In genomic region chr3:152956771-152957170, GRCm38 (mm10) we compare ENCODE assay signal across 23 mouse cellular contexts. TPM values are rescaled to one million over a fixed set of nuclear protein-coding genes. Genes with fewer than 3 reads are reported as not detected.
DNase-seq lines count a peak whose midpoint lies in the region; ATAC-seq and TF ChIP-seq lines count a peak whose summit lies in the region.
"Had no signal": no experiment of that assay in that cellular context is flagged by ENCODE, and none has a peak within 500 bp of the region (broad histone marks: within the 10 kb centered on the region; RNA-seq: fewer than 3 reads in every experiment).

No protein-coding gene starts in this region.

- peaks cover 19% of the 10 kb centered on the region for H3K4me1 ChIP-seq in liver, embryonic 13.5 days (replicated peaks)
- H3K4me1 ChIP-seq in liver, embryonic 12.5 days, result peaks cover 26% of the 10 kb centered on the region
- peaks cover 28 to 42% of the 10 kb centered on the region in 2 experiments for H3K4me1 ChIP-seq in MEL (ENCODE audit: control insufficient read depth in 1 of 2, insufficient read depth in 2 of 2, low read length in 2 of 2)
- H3K4me1 ChIP-seq: embryonic facial prominence, embryonic 12.5 days; forebrain, embryonic 13.5 days had no signal

- TF ChIP-seq POLR2A in MEL (IDR thresholded peaks at IDR 0.05; ENCODE audit: control insufficient read depth in 1 of 2, insufficient read depth in 1 of 2, low read depth in 1 of 2, low read length in 2 of 2, poor library complexity in 1 of 2), result no peak

- H3K4me3 ChIP-seq in layer of hippocampus, adult 2 months, result no peak overlapping the region
- H3K4me3 ChIP-seq in liver, embryonic 13.5 days (replicated peaks), result no peak overlapping the region
- no peak overlapping the region for H3K4me3 ChIP-seq in liver, embryonic 12.5 days
- peak overlapping the region in 1 of 2 experiments; percentile 16; a peak in 2 of 4 replicates for H3K4me3 ChIP-seq in MEL (ENCODE audit: control insufficient read depth in 1 of 2, insufficient read depth in 1 of 2, low read depth in 2 of 2, low read length in 2 of 2)
- H3K4me3 ChIP-seq: embryonic facial prominence, embryonic 10.5 days; embryonic facial prominence, embryonic 12.5 days; forebrain, embryonic 13.5 days; forebrain, embryonic 15.5 days had no signal

- H3K79me2 ChIP-seq in MEL (ENCODE audit: control insufficient read depth, insufficient read depth, low read length, poor library complexity), result no peaks in the 10 kb centered on the region

- 32% methylated on average over 4 of the region's 4 CpGs for WGBS in liver, embryonic 13.5 days (ENCODE audit: insufficient replicate concordance)
- 43% methylated on average over 4 of the region's 4 CpGs for WGBS in liver, embryonic 12.5 days (ENCODE audit: insufficient replicate concordance)

- no peak for TF ChIP-seq RAD21 in MEL (IDR thresholded peaks at IDR 0.05; ENCODE audit: low read depth, low read length)

- peak; percentile 75 to 78 for TF ChIP-seq EP300 in MEL (IDR thresholded peaks at IDR 0.05; ENCODE audit: low read depth in 1 of 2, low read length in 2 of 2)

- H3K27me3 ChIP-seq in liver, embryonic 13.5 days, result no peaks in the 10 kb centered on the region
- H3K27me3 ChIP-seq in liver, embryonic 12.5 days (replicated peaks), result no peaks in the 10 kb centered on the region
- no peaks in the 10 kb centered on the region for H3K27me3 ChIP-seq in MEL (ENCODE audit: control insufficient read depth in 1 of 2, insufficient read depth in 2 of 2, low read length in 2 of 2)
- H3K27me3 ChIP-seq: CH12.LX; embryonic facial prominence, embryonic 12.5 days; forebrain, embryonic 13.5 days; forebrain, embryonic 15.5 days had no signal

- H3K4me2 ChIP-seq in liver, embryonic 13.5 days, result no peak overlapping the region
- no peak overlapping the region for H3K4me2 ChIP-seq in liver, embryonic 12.5 days
- H3K4me2 ChIP-seq: embryonic facial prominence, embryonic 12.5 days; forebrain, embryonic 13.5 days; forebrain, embryonic 15.5 days had no signal

- TF ChIP-seq CTCF in layer of hippocampus, adult 2 months (conservative IDR thresholded peaks at IDR 0.05), result no peak
- no peak for TF ChIP-seq CTCF in MEL (IDR thresholded peaks at IDR 0.05 in 2 of 3, conservative IDR thresholded peaks at IDR 0.05 in 1 of 3; ENCODE audit: control insufficient read depth in 1 of 3, insufficient read depth in 1 of 3, low read depth in 2 of 3, low read length in 3 of 3, poor library complexity in 1 of 3, severe bottlenecking in 1 of 3)

- H3K27ac ChIP-seq in layer of hippocampus, adult 2 months, result peak overlapping the region; percentile 33
- no peak overlapping the region for H3K27ac ChIP-seq in liver, embryonic 13.5 days
- H3K27ac ChIP-seq in liver, embryonic 12.5 days, result no peak overlapping the region
- peak overlapping the region; percentile 36 for H3K27ac ChIP-seq in MEL (ENCODE audit: control insufficient read depth, low read depth, low read length)
- H3K27ac ChIP-seq: embryonic facial prominence, embryonic 10.5 days; embryonic facial prominence, embryonic 12.5 days; forebrain, embryonic 13.5 days; forebrain, embryonic 15.5 days had no signal

- H3K9ac ChIP-seq in liver, embryonic 13.5 days, result no peak overlapping the region
- no peak overlapping the region for H3K9ac ChIP-seq in liver, embryonic 12.5 days
- no peak overlapping the region; the same call in 1 of the 2 replicates for H3K9ac ChIP-seq in MEL (ENCODE audit: control insufficient read depth, low read depth, low read length, poor library complexity, severe bottlenecking)
- H3K9ac ChIP-seq: embryonic facial prominence, embryonic 12.5 days; forebrain, embryonic 13.5 days; forebrain, embryonic 15.5 days had no signal

- no peak for DNase-seq in layer of hippocampus, adult 2 months (ENCODE audit: low spot score in 2 of 2)
- no peak for DNase-seq in layer of hippocampus, postnatal 10 days (ENCODE audit: low spot score in 2 of 2)
- DNase-seq in liver, embryonic 13.5 days, result no peak
- DNase-seq in MEL (ENCODE audit: low read depth, low spot score), result peak; percentile 59
- DNase-seq: adrenal gland, adult 8-10 months; adrenal gland, postnatal 14 days; adrenal gland, postnatal 36 days; B cell, adult 2 months; cerebellum, adult 11-12 months; cerebellum, adult 2 months; cerebellum, adult 9-10 months; cerebellum, postnatal 10 days; cerebellum, postnatal 25 days had no signal

- no peaks in the 10 kb centered on the region for H3K36me3 ChIP-seq in liver, embryonic 13.5 days
- no peaks in the 10 kb centered on the region for H3K36me3 ChIP-seq in liver, embryonic 12.5 days
- peaks cover 0 to 35% of the 10 kb centered on the region in 2 experiments; a peak in 2 of 4 replicates for H3K36me3 ChIP-seq in MEL (ENCODE audit: control insufficient read depth in 1 of 2, insufficient read depth in 2 of 2, low read length in 2 of 2)
- H3K36me3 ChIP-seq: embryonic facial prominence, embryonic 10.5 days; embryonic facial prominence, embryonic 12.5 days; forebrain, embryonic 15.5 days; G1E had no signal

- peak; percentile 57 for ATAC-seq in liver, embryonic 13.5 days (ENCODE audit: low read depth)
- no peak for ATAC-seq in liver, embryonic 12.5 days
- peak; percentile 75 for ATAC-seq in megakaryocyte-erythroid progenitor cell, adult 5-6 weeks (replicated peaks; ENCODE audit: low FRiP score, low TSS enrichment, poor library complexity, severe bottlenecking)
- ATAC-seq in activated CD4-positive, CD25-positive, alpha-beta regulatory T cell, adult 4 months, result no peak
- ATAC-seq: forebrain, embryonic 13.5 days; forebrain, embryonic 15.5 days had no signal

- no peaks in the 10 kb centered on the region for H3K9me3 ChIP-seq in liver, embryonic 13.5 days (replicated peaks)
- H3K9me3 ChIP-seq in liver, embryonic 12.5 days (replicated peaks), result no peaks in the 10 kb centered on the region
- H3K9me3 ChIP-seq in MEL (replicated peaks; ENCODE audit: insufficient read depth, low read length), result no peaks in the 10 kb centered on the region
- H3K9me3 ChIP-seq: embryonic facial prominence, embryonic 10.5 days; embryonic facial prominence, embryonic 12.5 days; forebrain, embryonic 13.5 days; forebrain, embryonic 15.5 days; G1E had no signal

TF ChIP-seq in MEL, 35 proteins besides CTCF, POLR2A, EP300 and RAD21:
- TF ChIP-seq ETS1 (IDR thresholded peaks at IDR 0.05; ENCODE audit: low read depth, low read length) (peak; percentile 53; the same call in 1 of the 2 replicates), SIN3A (IDR thresholded peaks at IDR 0.05; ENCODE audit: low read length) (peak; percentile 49; the same call in 1 of the 2 replicates), MAX (IDR thresholded peaks at IDR 0.05; ENCODE audit: low read length) (peak; percentile 83), RCOR1 (IDR thresholded peaks at IDR 0.05; ENCODE audit: low read depth, low read length) (peak; percentile 55; the same call in 1 of the 2 replicates), USF2 (IDR thresholded peaks at IDR 0.05; ENCODE audit: borderline replicate concordance in 1 of 2, insufficient read depth in 1 of 2, low read depth in 1 of 2, low read length in 2 of 2) (peak in 1 of 2 experiments; percentile 41; a peak in 1 of 4 replicates), MAZ (IDR thresholded peaks at IDR 0.05; ENCODE audit: low read depth, low read length) (0 out of 2 replicates have a peak, but pooled peaks have one; percentile 45), GATA1 (IDR thresholded peaks at IDR 0.05; ENCODE audit: low read depth, low read length) (peak; percentile 81), MYB (IDR thresholded peaks at IDR 0.05; ENCODE audit: low read depth, low read length) (no peak), MYC (IDR thresholded peaks at IDR 0.05; ENCODE audit: low read depth, low read length) (no peak; the same call in 1 of the 2 replicates), TCF12 (IDR thresholded peaks at IDR 0.05; ENCODE audit: low read depth, low read length) (peak; percentile 80), MXI1 (IDR thresholded peaks at IDR 0.05; ENCODE audit: low read depth, low read length) (peak; percentile 64; the same call in 1 of the 2 replicates), NELFE (IDR thresholded peaks at IDR 0.05; ENCODE audit: low read depth, low read length) (no peak), JUND (IDR thresholded peaks at IDR 0.05; ENCODE audit: low read depth, low read length) (no peak), USF1 (IDR thresholded peaks at IDR 0.05; ENCODE audit: low read depth, low read length) (peak; percentile 83), POLR2AphosphoS5 (IDR thresholded peaks at IDR 0.05; ENCODE audit: borderline replicate concordance, low read depth, low read length) (no peak)

RNA-seq across cellular contexts. Expression of gene St6galnac5, which starts 25.3 kb away (rescaled TPM):
- total RNA-seq in layer of hippocampus, adult 2 months (2021), result 100 to 1,000 TPM; 125 to 133 TPM
- 100 to 1,000 TPM; 147 to 149 TPM for total RNA-seq in layer of hippocampus, postnatal 10 days (2021)
- 0.02 and 0.06 TPM in 2 replicates for polyA plus RNA-seq in liver, embryonic 13.5 days (2015; fragmentation: Nextera tagmentation; extraction: Ambion mirVana)
- polyA plus RNA-seq in liver, embryonic 12.5 days (2016; fragmentation: Nextera tagmentation; extraction: Ambion mirVana), result 0.05 and 0.10 TPM in 2 replicates
- not detected in 2 replicates for total RNA-seq in MEL (2012; rRNA removed)
- not detected for polyA plus RNA-seq in MEL (2012; ENCODE audit: insufficient read depth in 1 of 2, insufficient read length in 2 of 2, low read depth in 1 of 2, low replicate concordance in 2 of 2, missing spikeins in 1 of 2)
- not detected in 2 replicates for total RNA-seq in megakaryocyte-erythroid progenitor cell, adult 5-6 weeks (2014; fragmentation: Nextera tagmentation)
- 0.23 TPM in 1 of 2 replicates, not detected in the other for total RNA-seq in megakaryocyte-erythroid progenitor cell, adult 5-6 weeks (2017)
- under 1 TPM in 1 of 2 experiments, not detected in 1; 0.40 TPM for polyA plus RNA-seq in activated CD4-positive, CD25-positive, alpha-beta regulatory T cell, adult 4 months (2017; shearing (Covaris generic))
- total RNA-seq: CH12.LX had no signal
- polyA plus RNA-seq: CD4-positive, CD25-positive, alpha-beta regulatory T cell, adult 4 months; G1E had no signal

Comparison
In these comparisons a context has a peak if more than half of its experiments do, and no peak if none do; other contexts are left out.
1. ATAC-seq: peak in liver, embryonic 13.5 days (single experiment) and megakaryocyte-erythroid progenitor cell, adult 5-6 weeks (single experiment); none in liver, embryonic 12.5 days (single experiment) and activated CD4-positive, CD25-positive, alpha-beta regulatory T cell, adult 4 months (single experiment).
2. H3K27ac ChIP-seq: peak in layer of hippocampus, adult 2 months (single experiment) and MEL (single experiment); none in liver, embryonic 13.5 days (single experiment) and liver, embryonic 12.5 days (single experiment).
3. RNA of gene St6galnac5, which starts 25.3 kb away (total RNA-seq): 147 to 149 TPM in layer of hippocampus, postnatal 10 days and 125 to 133 TPM in layer of hippocampus, adult 2 months; not detected in MEL and 0.23 TPM in megakaryocyte-erythroid progenitor cell, adult 5-6 weeks; every median in the first group is over 100 times any median in the second.